Mouse (Mus musculus) hindbrain, embryonic 13.5 days (tissue): ENCODE data around the gene Cd200r1. TPM values are rescaled to one million over a fixed set of nuclear protein-coding genes. Genes with fewer than 3 reads are reported as not detected.

Experiments
- ATAC-seq: fragments of 200-750 bp; cut with Nextera tagmentation; 2 replicates; pipeline ENCODE4 v1.8.0; 2017; ENCODE audit warnings: moderate TSS enrichment; ENCODE audit not compliant: low FRiP score
- H3K27ac ChIP-seq: fragments of 300-500 bp; sonication (generic); 2 replicates; pipeline ENCODE4 v1.5.1; 2015; ENCODE audit warnings: inconsistent platforms, mild to moderate bottlenecking, moderate library complexity
- H3K27me3 ChIP-seq: fragments of 300-500 bp; sonication (generic); 2 replicates; pipeline ENCODE4 v1.6.1; 2015; ENCODE audit warnings: mild to moderate bottlenecking, inconsistent platforms
- H3K36me3 ChIP-seq: fragments of 300-500 bp; sonication (generic); 2 replicates; pipeline ENCODE4 v1.6.1; 2015; ENCODE audit warnings: mild to moderate bottlenecking, inconsistent platforms
- H3K4me1 ChIP-seq: fragments of 300-500 bp; sonication (generic); replicated peaks from 2 replicates; pipeline ENCODE4 v1.6.1; 2015; ENCODE audit warnings: inconsistent platforms
- H3K4me2 ChIP-seq: fragments of 300-500 bp; sonication (generic); 2 replicates; pipeline ENCODE4 v1.6.1; 2015; ENCODE audit warnings: inconsistent platforms, mild to moderate bottlenecking, moderate library complexity
- H3K4me3 ChIP-seq: fragments of 300-500 bp; sonication (generic); 2 replicates; pipeline ENCODE4 v1.5.1; 2015; ENCODE audit warnings: mild to moderate bottlenecking, inconsistent platforms
- H3K9ac ChIP-seq: fragments of 300-500 bp; sonication (generic); 2 replicates; pipeline ENCODE4 v1.6.1; 2015; ENCODE audit warnings: mild to moderate bottlenecking, inconsistent platforms
- H3K9me3 ChIP-seq: fragments of 300-500 bp; sonication (generic); 2 replicates; pipeline ENCODE4 v1.6.1; 2016; ENCODE audit warnings: inconsistent platforms
- WGBS: fragments of 180-500 bp; shearing (Covaris S2); methylation state at CpG from one replicate; pipeline ENCODE4 v1.1.7; 2015; 5-methylcytosine and 5-hydroxymethylcytosine counted together
- polyA plus RNA-seq: library from polyadenylated mRNA; unstranded; fragments of >200 nt; fragmentation: Nextera tagmentation; extraction: Ambion mirVana; gene quantifications from 2 replicates; pipeline ENCODE4 v1.2.1, GENCODE M21; 2015

Gene Cd200r1
- polyA plus RNA-seq, 1 experiment from 2014 or later, result 0.87 TPM

DNA sequence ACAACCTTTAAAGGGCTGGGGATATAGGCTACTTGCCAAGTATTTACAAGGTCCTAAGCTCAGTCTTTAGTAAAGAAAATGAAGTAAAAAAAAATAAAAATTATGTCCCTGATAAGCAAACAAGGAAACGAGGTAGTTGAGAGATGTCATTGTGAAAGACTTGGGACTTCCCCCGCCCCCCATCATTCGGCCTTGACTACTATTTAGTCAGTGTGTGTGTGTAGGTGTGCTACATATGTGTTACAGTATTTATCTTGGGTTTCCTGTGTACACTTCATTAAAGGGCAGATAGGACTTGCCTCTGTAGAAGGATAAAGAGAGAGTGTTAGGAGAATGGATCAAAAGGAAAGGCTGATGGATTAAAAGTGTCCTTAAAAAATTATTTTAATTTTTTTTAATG lies 31.5 kb upstream of the Cd200r1 start:
- no peaks in the 10 kb centered on the region for H3K9me3 ChIP-seq
- 91% methylated on average over 3 of the region's 3 CpGs for WGBS
- H3K36me3 ChIP-seq, result peaks cover 82% of the 10 kb centered on the region
- H3K27me3 ChIP-seq, result no peaks in the 10 kb centered on the region
- H3K4me3 ChIP-seq, result no peak overlapping the region
- H3K27ac ChIP-seq, result no peak overlapping the region
- no peaks in the 10 kb centered on the region for H3K4me1 ChIP-seq
- no peak overlapping the region for H3K4me2 ChIP-seq
- ATAC-seq, result no peak
- H3K9ac ChIP-seq, result no peak overlapping the region

DNA sequence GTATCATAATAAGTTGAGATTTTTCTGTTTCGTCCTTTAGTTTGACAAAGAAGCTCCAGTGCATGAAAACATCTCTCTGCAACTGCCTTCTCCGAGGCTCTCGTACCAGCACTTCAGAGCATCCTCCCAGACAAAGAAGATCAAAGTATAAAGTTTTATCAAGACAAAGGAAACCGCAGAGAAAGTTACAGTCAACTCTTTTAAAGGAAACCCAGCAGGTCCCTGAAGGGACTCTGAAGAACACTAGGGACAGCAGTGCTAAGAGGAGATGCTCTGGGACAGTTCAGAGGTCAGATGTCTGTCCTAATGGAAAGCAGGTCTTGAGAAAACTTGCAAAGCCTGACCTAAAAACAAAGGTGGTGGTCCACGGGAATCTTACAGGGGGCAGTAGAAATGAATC lies 29.9 kb upstream of the Cd200r1 start:
- Histone ChIP-seq H3K9me3 (no peaks in the 10 kb centered on the region), H3K27ac (no peak overlapping the region), H3K36me3 (peaks cover 81% of the 10 kb centered on the region), H3K4me2 (no peak overlapping the region), H3K4me3 (no peak overlapping the region), H3K9ac (no peak overlapping the region), H3K27me3 (no peaks in the 10 kb centered on the region), H3K4me1 (no peaks in the 10 kb centered on the region)
- ATAC-seq, result no peak
- WGBS, result 91% methylated on average over 5 of the region's 5 CpGs

DNA sequence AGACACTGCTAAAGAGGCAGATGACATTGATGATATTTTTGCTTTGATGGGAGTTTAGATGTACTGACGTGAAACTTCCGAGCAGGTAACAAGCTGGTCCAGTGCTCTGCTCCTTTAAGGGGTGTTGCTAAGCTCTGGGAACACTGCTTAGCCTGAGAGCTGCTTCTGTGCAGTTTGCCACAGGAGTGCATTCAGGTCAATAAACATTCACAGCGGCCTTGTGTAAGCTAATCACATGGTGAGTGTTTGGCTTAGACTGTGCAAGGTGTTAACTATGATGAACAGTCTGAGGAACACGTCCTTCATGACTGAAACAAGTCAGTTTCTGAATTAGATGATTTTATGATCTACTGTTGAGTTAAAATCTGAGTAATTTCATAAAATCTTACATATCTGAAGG lies 29.4 kb upstream of the Cd200r1 start:
- whole genome bisulfite sequencing, result 84% methylated on average over 4 of the region's 4 CpGs
- no peaks in the 10 kb centered on the region for H3K27me3 ChIP-seq
- H3K4me1 ChIP-seq, result no peaks in the 10 kb centered on the region
- no peaks in the 10 kb centered on the region for H3K9me3 ChIP-seq
- peaks cover 79% of the 10 kb centered on the region for H3K36me3 ChIP-seq
- H3K4me3 ChIP-seq, result no peak overlapping the region
- H3K27ac ChIP-seq, result no peak overlapping the region
- H3K4me2 ChIP-seq, result no peak overlapping the region
- H3K9ac ChIP-seq, result no peak overlapping the region
- ATAC-seq, result no peak

DNA sequence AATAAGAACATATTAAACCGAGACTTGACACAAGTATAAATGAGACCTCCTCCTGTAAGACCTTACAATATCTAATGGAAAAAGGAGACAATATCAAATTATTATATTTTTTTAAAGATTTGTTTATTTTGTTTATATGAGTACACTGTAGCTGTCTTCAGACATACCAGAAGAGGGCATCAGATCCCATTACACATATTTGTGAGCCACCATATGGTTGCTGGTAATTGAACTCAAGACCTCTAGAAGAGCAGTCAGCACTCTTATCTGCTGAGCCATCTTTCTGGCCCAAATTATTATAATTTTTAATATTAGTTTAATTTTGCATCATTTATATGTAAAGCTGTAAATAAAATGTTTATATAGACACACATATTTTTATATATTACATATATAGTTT lies 22.8 kb upstream of the Cd200r1 start:
- H3K27ac ChIP-seq, result no peak overlapping the region
- WGBS, result 97% methylated on average over 1 of the region's 1 CpGs
- no peaks in the 10 kb centered on the region for H3K27me3 ChIP-seq
- H3K4me1 ChIP-seq, result peaks cover 16% of the 10 kb centered on the region
- H3K4me2 ChIP-seq, result no peak overlapping the region
- no peak overlapping the region for H3K4me3 ChIP-seq
- no peaks in the 10 kb centered on the region for H3K9me3 ChIP-seq
- H3K36me3 ChIP-seq, result peaks cover 32% of the 10 kb centered on the region
- ATAC-seq, result no peak
- H3K9ac ChIP-seq, result no peak overlapping the region

DNA sequence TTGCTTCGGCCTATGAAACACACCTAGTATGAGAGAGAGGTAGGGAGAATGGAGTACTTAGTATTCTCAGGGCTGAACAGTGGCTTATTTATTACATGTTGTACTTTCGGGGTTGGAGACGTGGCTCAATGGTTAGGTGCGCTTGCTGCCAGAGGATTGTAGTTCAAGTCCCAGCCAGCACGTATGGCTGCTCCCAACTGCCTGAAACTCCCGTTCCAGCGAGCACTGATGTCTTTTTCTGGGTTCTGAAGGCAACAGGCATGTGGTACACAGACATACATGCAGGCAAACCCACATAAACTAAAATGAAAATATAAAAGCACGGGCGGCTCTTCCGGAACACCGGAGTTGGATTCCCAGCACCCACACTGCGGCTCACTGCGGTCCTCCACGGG lies 20.1 kb upstream of the Cd200r1 start:
- Histone ChIP-seq H3K4me1 (peaks cover 16% of the 10 kb centered on the region), H3K27me3 (no peaks in the 10 kb centered on the region), H3K9me3 (no peaks in the 10 kb centered on the region), H3K9ac (peak overlapping the region; percentile 91), H3K27ac (peak overlapping the region; percentile 98), H3K4me3 (peak overlapping the region; percentile 81), H3K36me3 (peaks cover 14% of the 10 kb centered on the region), H3K4me2 (peak overlapping the region; percentile 82)
- no peak; the same call in 1 of the 2 replicates for ATAC-seq
- 9% methylated on average over 14 of the region's 14 CpGs for WGBS

DNA sequence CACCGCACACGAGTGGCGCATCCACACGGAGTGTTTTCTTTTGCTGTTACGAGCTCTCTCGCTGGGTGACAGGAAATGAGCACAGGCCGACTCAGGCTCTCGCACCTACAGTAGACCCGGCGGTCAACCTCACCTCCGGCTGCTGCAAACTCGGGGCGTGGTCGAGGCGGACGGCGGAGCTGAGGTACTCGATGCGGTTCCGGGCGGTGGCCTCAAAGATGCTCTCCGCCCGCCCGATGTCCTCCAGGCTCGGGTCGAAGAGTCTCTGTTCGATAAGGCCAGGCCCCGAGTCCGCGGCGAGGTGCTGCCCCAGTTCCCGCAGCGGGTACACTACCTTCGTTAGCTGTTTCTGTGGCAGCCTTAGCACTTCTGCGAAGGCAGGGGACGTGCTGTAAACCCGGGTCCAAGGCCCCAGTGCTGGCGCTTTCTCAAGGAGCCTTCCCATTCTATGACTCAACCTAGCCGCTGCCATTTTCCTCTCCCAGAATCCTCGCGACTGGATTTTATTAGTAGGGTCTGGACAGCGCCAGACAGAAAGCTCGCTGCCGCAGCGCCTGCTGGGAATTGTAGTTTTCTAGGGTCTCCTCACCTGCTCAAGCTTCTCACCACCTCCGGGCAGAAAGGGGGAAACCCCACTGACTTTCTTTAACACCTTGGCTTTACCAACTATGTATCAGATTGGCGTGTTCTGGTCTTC lies 19.5 kb upstream of the Cd200r1 start, which contains the start of gene Gtpbp8:
Gene Gtpbp8, minus strand, starts transcription at position 498 of the 697 bp plus-strand sequence.
- peak; percentile 98 for ATAC-seq
- peak within 1 kb of the TSS; percentile 82 for H3K4me2 ChIP-seq
- under 1% methylated on average over 47 of the region's 47 CpGs for WGBS

DNA sequence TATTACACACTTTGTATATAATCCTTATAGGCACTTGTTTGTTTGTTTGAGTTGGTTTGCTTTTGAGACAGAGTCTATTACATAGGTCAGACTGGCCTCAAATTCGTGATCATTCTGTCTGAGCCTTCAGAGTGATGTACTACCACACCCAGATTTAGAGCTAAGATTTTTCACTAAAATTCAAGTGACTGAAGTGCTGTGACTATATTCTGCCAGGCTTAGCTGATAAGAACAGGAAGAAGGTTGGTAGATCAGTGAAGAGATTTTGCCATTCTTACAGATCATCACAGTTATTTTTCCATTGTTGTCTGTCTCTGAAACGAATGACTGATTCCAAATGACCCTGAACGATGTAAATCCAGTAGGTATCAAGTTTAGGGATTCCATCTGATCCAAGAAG lies 17.5 kb upstream of the Cd200r1 start:
- Histone ChIP-seq H3K9me3 (no peaks in the 10 kb centered on the region), H3K4me3 (no peak overlapping the region), H3K27me3 (no peaks in the 10 kb centered on the region), H3K9ac (no peak overlapping the region), H3K4me2 (no peak overlapping the region), H3K27ac (no peak overlapping the region), H3K36me3 (no peaks in the 10 kb centered on the region), H3K4me1 (peaks cover 16% of the 10 kb centered on the region)
- 69% methylated on average over 3 of the region's 3 CpGs for WGBS
- no peak for ATAC-seq

More for the DNA sequence above, 19.5 kb upstream of the Cd200r1 start, which contains the start of gene Gtpbp8:
- Histone ChIP-seq H3K9me3 (no peaks in the 10 kb centered on the region), H3K4me1 (peaks cover 16% of the 10 kb centered on the region), H3K27ac (peak within 1 kb of the TSS; percentile 98), H3K27me3 (no peaks in the 10 kb centered on the region), H3K36me3 (peaks cover 10% of the 10 kb centered on the region), H3K4me3 (peak within 1 kb of the TSS; percentile 81), H3K9ac (peak within 1 kb of the TSS; percentile 91)

DNA sequence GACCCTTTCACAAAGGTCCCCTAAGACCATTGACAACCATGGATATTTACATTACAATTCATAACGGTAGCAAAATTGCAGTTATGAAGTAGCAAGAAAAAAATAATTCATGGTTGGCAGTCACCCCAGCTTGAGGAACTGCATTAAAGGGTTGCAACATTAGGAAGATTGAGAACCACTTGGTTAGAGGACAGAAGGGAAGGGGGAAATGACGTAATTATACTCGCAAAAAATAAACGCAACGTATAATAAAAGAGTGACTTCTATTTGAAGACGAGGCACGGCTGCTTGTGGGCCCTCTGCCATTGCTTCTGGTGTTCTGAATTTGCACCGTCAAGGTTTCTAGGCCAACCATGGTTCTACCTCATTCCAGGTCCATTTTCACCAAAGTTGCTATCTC lies 7.8 kb upstream of the Cd200r1 start:
- Histone ChIP-seq H3K9me3 (no peaks in the 10 kb centered on the region), H3K4me3 (no peak overlapping the region), H3K27me3 (no peaks in the 10 kb centered on the region), H3K9ac (no peak overlapping the region), H3K4me2 (no peak overlapping the region), H3K27ac (no peak overlapping the region), H3K4me1 (no peaks in the 10 kb centered on the region), H3K36me3 (no peaks in the 10 kb centered on the region)
- no peak for ATAC-seq
- 89% methylated on average over 8 of the region's 8 CpGs for WGBS

DNA sequence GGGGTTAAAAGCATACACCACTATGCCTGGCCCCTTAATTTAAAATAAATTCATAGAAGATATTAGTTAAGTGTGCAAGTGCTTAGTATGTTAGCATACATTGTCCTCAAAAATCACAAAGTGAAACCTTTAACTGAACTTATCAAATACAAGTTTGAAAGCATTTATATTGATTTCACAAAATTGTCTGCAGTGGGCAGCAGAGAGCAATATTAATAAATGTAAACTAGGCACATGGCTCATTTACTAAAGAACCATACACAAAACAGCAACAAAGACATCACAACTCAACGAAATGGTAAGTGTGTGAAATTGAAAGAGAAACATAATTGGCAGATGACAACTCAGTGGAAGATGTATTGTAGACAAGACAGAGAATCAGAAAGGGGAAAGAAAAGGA lies 3.7 kb upstream of the Cd200r1 start:
- Histone ChIP-seq H3K27me3 (no peaks in the 10 kb centered on the region), H3K9ac (no peak overlapping the region), H3K4me2 (no peak overlapping the region), H3K27ac (no peak overlapping the region), H3K4me3 (no peak overlapping the region), H3K36me3 (no peaks in the 10 kb centered on the region), H3K4me1 (no peaks in the 10 kb centered on the region), H3K9me3 (no peaks in the 10 kb centered on the region)
- 77% methylated on average over 1 of the region's 1 CpGs for WGBS
- ATAC-seq, result no peak

DNA sequence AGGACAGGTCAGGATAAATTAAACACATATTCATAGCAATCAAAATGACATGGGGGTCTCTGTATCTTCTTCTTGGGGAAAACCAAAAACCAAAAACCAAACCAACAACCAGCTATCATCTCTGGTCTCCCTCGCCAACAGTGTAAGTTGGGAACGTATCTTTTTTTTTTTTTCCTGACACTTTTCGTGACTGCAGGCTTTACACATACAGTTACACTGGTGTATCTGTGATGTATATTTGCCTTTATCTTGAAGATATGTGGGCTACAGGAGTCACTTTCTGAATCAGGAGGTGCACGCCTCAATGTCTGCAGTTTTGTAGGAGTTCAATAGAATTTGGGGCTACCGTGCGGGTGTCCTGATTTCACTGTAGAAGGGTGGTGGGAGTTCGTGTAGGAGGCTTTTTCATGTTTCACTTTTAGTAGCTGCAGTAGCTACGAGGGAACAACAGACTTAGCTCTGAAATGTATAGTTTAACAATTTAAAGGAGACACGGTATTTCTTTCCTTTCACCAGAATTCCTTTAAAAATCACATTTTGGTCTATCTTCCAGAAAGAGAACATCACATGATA lies 870 bp downstream of the Cd200r1 start:
- H3K4me1 ChIP-seq, result no peaks in the 10 kb centered on the region
- no peaks in the 10 kb centered on the region for H3K9me3 ChIP-seq
- WGBS, result 93% methylated on average over 9 of the region's 9 CpGs
- no peak for ATAC-seq
- no peaks in the 10 kb centered on the region for H3K36me3 ChIP-seq
- H3K9ac ChIP-seq, result no peak overlapping the region
- H3K4me2 ChIP-seq, result no peak overlapping the region
- H3K27me3 ChIP-seq, result no peaks in the 10 kb centered on the region
- no peak overlapping the region for H3K4me3 ChIP-seq
- H3K27ac ChIP-seq, result no peak overlapping the region

DNA sequence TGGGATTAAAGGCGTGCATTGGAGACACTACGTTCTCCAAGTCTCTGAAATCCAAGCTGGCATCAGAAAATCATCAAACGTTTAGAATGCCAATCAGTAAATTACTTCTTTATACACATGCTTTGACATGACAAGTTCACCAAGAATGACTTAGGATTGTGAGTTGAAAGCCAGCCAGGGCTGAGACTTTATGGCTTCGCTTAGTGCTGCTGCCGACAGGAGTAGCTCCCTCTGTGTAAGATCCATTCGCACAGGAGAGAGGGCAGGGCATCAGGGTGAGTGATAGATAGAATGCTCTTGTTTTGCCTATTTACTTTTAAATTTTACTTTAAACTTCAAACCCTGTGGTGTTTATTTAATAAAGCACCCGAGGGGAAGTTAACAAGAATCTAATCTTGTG lies 2.0 kb downstream of the Cd200r1 start:
- H3K27me3 ChIP-seq, result no peaks in the 10 kb centered on the region
- H3K9me3 ChIP-seq, result no peaks in the 10 kb centered on the region
- H3K27ac ChIP-seq, result no peak overlapping the region
- no peak overlapping the region for H3K9ac ChIP-seq
- H3K36me3 ChIP-seq, result no peaks in the 10 kb centered on the region
- H3K4me2 ChIP-seq, result no peak overlapping the region
- ATAC-seq, result no peak
- no peaks in the 10 kb centered on the region for H3K4me1 ChIP-seq
- WGBS, result 93% methylated on average over 7 of the region's 7 CpGs
- H3K4me3 ChIP-seq, result no peak overlapping the region

DNA sequence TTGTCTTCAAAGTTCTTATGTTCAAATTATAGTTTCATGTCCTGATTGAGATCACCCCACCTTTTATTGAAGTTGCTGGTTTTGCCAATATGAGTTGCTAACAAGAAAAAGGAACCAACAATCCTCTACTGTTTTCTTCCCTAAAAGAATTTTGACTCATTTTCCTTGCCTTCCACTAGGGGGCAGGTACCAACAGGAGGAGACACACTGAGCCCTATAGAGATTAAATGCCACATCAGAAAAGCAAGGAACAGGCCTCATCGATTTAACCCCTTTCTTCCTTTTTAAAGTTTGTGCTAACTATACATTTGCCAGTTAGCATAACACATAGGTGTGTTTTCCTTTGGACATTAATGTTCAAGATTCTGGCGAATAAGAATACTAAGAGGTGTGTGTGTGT lies 2.4 kb downstream of the Cd200r1 start:
- Histone ChIP-seq H3K27ac (no peak overlapping the region), H3K9ac (no peak overlapping the region), H3K4me2 (no peak overlapping the region), H3K4me3 (no peak overlapping the region), H3K9me3 (no peaks in the 10 kb centered on the region), H3K4me1 (no peaks in the 10 kb centered on the region), H3K27me3 (no peaks in the 10 kb centered on the region), H3K36me3 (no peaks in the 10 kb centered on the region)
- WGBS, result 49% methylated on average over 2 of the region's 2 CpGs
- ATAC-seq, result no peak; the same call in 1 of the 2 replicates

DNA sequence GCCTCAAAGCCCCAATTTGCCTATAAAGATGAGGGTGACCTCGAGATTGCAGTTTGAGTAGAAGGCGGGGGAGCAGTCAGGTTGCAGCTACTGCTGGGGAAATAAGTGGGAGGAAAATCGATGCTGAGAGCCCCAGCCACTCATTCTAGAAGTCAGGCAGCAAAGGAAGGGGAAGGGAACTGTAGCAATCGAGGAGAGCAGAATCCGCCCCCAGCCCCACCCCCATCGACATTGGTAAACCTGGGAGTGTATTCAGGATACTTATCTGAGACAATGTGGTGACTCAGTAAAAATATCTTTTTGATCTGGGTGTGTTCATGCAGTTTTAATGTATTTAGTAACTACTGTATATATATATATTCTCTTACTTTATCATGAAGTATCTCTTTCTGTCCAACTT lies 7.0 kb downstream of the Cd200r1 start:
- no peak overlapping the region for H3K9ac ChIP-seq
- no peak for ATAC-seq

More for the DNA sequence above, 7.0 kb downstream of the Cd200r1 start:
- H3K36me3 ChIP-seq, result no peaks in the 10 kb centered on the region
- H3K4me1 ChIP-seq, result no peaks in the 10 kb centered on the region
- H3K9me3 ChIP-seq, result no peaks in the 10 kb centered on the region
- no peaks in the 10 kb centered on the region for H3K27me3 ChIP-seq
- H3K27ac ChIP-seq, result no peak overlapping the region
- no peak overlapping the region for H3K4me2 ChIP-seq
- H3K4me3 ChIP-seq, result no peak overlapping the region
- WGBS, result 83% methylated on average over 6 of the region's 6 CpGs
